Mouse (Mus musculus) embryonic fibroblast, embryonic 13.5 days (primary cell): ENCODE measurements at regions not wholly inside any gene's neighbourhood (a gene's known extent, or its start where the extent isn't known, plus 50 kb on each side); places are given as distances from the start of the nearest gene placed in this dataset.

Source experiments
- CTCF ChIP-seq: IDR thresholded peaks from 2 replicates; pipeline ENCODE4 v1.5.1; 2011; ENCODE audit warnings: mild to moderate bottlenecking, control low read depth, low read length, moderate library complexity, borderline replicate concordance; ENCODE audit not compliant: insufficient read depth
- POLR2A ChIP-seq: IDR thresholded peaks from 2 replicates; pipeline ENCODE4 v1.6.1; 2011; ENCODE audit warnings: low read depth, mild to moderate bottlenecking, control low read depth, low read length, moderate library complexity

DNA sequence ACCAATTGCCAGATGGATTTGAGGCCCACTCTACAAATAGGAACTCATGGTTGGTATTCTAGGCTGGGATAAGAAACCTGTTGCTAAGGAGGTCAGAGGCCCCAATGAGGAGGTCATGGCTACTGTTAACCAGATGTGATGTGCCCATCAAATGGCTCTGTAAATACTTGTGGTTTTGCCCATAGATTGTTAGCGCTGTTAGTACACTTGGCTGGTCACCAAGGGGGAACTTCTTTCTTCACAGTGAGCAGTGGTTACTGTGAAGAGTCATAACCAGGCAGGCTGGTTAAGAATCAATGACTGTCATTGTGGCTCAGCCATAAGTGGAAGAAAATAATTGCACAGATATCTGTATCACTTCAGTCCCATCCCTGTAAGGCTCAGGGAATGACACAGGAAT is 78.0 kb upstream of the Runx3 start:
- TF ChIP-seq POLR2A, result no peak
- TF ChIP-seq CTCF, result no peak
